Mouse (Mus musculus): Measurements from ENCODE around the gene Pde3a. TPM values are rescaled to one million over a fixed set of nuclear protein-coding genes. Genes with fewer than 3 reads are reported as not detected.

Pde3a gene
- polyA plus RNA-seq, 1 experiment from 2014 or later = 14.7 TPM

DNA sequence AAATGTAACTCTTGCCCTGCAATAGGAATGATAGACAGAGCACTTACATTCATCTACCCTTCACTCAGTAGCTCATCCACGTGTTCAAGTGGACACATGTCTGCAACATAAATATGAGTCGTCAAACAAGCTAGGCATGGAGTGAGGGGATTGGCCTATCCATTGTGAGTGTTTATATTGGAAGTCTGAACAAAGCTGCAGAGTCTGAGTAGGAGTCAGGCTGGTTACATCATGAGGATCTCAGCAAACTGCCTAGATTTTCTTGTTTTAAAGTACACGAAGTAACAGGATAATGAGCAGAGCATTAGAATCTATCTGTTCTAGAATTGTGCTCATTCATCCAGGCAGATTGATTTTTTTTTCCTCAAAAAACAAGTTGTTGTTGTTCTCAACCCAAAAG, 252.1 kb downstream of the Pde3a start:
- ATAC-seq = no peak
- WGBS = 57% methylated on average over 3 of the region's 3 CpGs

GRCm38 (mm10) chr6:141522541-141522940, 273.5 kb downstream of the Pde3a start:
- no peak overlapping the region for H3K4me3 ChIP-seq (ENCODE audit: low read length)
- H3K27ac ChIP-seq (ENCODE audit: low read length) = no peak overlapping the region
- H3K4me2 ChIP-seq (ENCODE audit: low read depth, low read length) = no peak overlapping the region
- H3K36me3 ChIP-seq (ENCODE audit: control insufficient read depth, insufficient read depth, low read length) = no peaks in the 10 kb centered on the region
- H3K4me1 ChIP-seq (ENCODE audit: control insufficient read depth, insufficient read depth, low read length) = no peaks in the 10 kb centered on the region
- ATAC-seq = no peak
- no peaks in the 10 kb centered on the region for H3K9me3 ChIP-seq (ENCODE audit: control insufficient read depth, low read length)
- H3K9ac ChIP-seq (ENCODE audit: low read depth, low read length) = no peak overlapping the region
- WGBS = 74% methylated on average over 2 of the region's 2 CpGs
- no peaks in the 10 kb centered on the region for H3K27me3 ChIP-seq (replicated peaks; ENCODE audit: control insufficient read depth, insufficient read depth, low read length)

More for the DNA sequence above, 252.1 kb downstream of the Pde3a start:
- no peaks in the 10 kb centered on the region for H3K4me1 ChIP-seq (ENCODE audit: control insufficient read depth, insufficient read depth, low read length)
- H3K36me3 ChIP-seq (ENCODE audit: control insufficient read depth, insufficient read depth, low read length) = peaks cover 6% of the 10 kb centered on the region
- H3K27ac ChIP-seq (ENCODE audit: low read length) = no peak overlapping the region
- H3K27me3 ChIP-seq (replicated peaks; ENCODE audit: control insufficient read depth, insufficient read depth, low read length) = no peaks in the 10 kb centered on the region
- no peak overlapping the region for H3K4me3 ChIP-seq (ENCODE audit: low read length)
- no peak overlapping the region for H3K9ac ChIP-seq (ENCODE audit: low read depth, low read length)
- no peaks in the 10 kb centered on the region for H3K9me3 ChIP-seq (ENCODE audit: control insufficient read depth, low read length)
- H3K4me2 ChIP-seq (ENCODE audit: low read depth, low read length) = no peak overlapping the region

DNA sequence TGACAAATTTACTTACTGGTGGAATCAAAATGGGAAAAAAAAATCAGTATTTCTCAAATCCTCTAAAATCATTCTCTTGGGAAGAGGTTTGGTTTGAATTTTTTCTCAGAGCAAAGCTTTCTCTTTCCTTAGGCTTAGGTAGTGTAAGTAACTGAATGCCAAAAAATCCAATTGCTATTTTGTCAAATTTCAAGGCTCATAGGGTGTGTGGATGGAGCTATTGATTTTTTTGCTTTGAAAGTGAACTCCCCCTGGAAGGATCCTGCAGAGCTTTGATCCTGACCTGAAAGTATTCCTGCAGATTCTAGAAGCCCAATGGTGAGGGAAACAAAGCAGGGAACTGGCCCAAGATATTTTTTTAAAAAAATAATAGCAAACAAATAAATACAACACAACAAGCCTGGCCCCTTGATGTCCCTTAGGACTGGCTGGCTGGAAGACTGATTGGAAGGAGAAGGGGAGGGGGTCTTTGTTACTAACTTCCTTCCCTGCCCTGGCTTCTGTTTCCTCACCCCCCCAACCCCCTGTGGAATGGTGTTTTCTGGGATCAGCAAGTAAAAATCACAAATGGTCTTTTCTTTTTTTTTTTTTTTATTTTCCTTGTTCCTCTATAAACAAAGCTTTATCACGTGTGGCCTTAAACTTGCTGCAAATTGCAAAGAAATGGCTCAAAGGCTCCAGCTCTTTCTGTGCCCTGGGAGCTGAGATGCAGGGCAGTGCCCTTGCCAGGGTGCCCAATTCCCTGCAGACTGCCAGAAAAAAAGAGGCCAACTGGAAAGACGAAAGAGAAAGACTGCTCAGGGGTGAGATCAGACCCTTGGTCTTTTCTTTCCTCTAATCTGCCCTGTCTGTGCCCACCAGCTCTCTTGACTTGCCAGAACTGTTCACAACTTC, 274.9 kb downstream of the Pde3a start, which contains the start of gene Slco1c1:
TSS of gene Slco1c1 (plus strand) at position 622 of the 894 bp plus-strand sequence.
- Histone ChIP-seq H3K9me3 (ENCODE audit: control insufficient read depth, low read length) (no peaks in the 10 kb centered on the region), H3K9ac (ENCODE audit: low read depth, low read length) (no peak within 1 kb of the TSS), H3K4me2 (ENCODE audit: low read depth, low read length) (no peak within 1 kb of the TSS), H3K27me3 (replicated peaks; ENCODE audit: control insufficient read depth, insufficient read depth, low read length) (no peaks in the 10 kb centered on the region), H3K36me3 (ENCODE audit: control insufficient read depth, insufficient read depth, low read length) (no peaks in the 10 kb centered on the region), H3K4me1 (ENCODE audit: control insufficient read depth, insufficient read depth, low read length) (no peaks in the 10 kb centered on the region), H3K27ac (ENCODE audit: low read length) (no peak within 1 kb of the TSS), H3K4me3 (ENCODE audit: low read length) (no peak within 1 kb of the TSS)
- no peak for ATAC-seq
- whole genome bisulfite sequencing = 50% methylated on average over 2 of the region's 2 CpGs

- no peaks in the 10 kb centered on the region for H3K27me3 ChIP-seq (replicated peaks; ENCODE audit: control insufficient read depth, insufficient read depth, low read length)
- no peak overlapping the region for H3K4me3 ChIP-seq (ENCODE audit: low read length)
- ATAC-seq = no peak
- H3K36me3 ChIP-seq (ENCODE audit: control insufficient read depth, insufficient read depth, low read length) = no peaks in the 10 kb centered on the region
- WGBS = 93% methylated on average over 1 of the region's 1 CpGs
- H3K4me2 ChIP-seq (ENCODE audit: low read depth, low read length) = no peak overlapping the region
- no peak overlapping the region for H3K9ac ChIP-seq (ENCODE audit: low read depth, low read length)
- no peaks in the 10 kb centered on the region for H3K4me1 ChIP-seq (ENCODE audit: control insufficient read depth, insufficient read depth, low read length)
- no peak overlapping the region for H3K27ac ChIP-seq (ENCODE audit: low read length)
- no peaks in the 10 kb centered on the region for H3K9me3 ChIP-seq (ENCODE audit: control insufficient read depth, low read length)
Measured at GRCm38 (mm10) chr6:141525787-141526186, 276.7 kb downstream of the Pde3a start.

DNA sequence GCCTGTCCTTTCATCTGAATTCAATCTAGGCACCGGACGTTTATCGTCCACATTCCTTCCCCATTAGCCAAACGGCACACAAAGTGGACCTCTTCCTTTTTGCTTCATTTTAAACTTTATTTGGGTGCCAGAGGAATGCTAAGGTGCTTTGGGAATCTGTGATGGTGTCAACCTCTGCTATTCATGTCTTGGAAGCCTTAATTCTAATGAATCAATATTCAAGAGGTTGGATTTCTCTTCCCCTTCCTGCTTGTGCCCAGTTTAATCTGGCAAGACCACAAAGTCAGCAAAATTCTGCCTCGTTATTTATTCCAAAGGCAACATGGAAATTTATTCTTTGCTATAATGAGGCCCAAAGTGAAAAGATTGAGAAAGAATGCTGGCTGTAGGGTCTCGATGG, 281.8 kb downstream of the Pde3a start:
- no peak overlapping the region for H3K9ac ChIP-seq (ENCODE audit: low read depth, low read length)
- no peaks in the 10 kb centered on the region for H3K9me3 ChIP-seq (ENCODE audit: control insufficient read depth, low read length)
- no peak overlapping the region for H3K27ac ChIP-seq (ENCODE audit: low read length)
- H3K36me3 ChIP-seq (ENCODE audit: control insufficient read depth, insufficient read depth, low read length) = no peaks in the 10 kb centered on the region
- WGBS = 82% methylated on average over 6 of the region's 6 CpGs
- no peak overlapping the region for H3K4me2 ChIP-seq (ENCODE audit: low read depth, low read length)
- no peaks in the 10 kb centered on the region for H3K4me1 ChIP-seq (ENCODE audit: control insufficient read depth, insufficient read depth, low read length)
- H3K4me3 ChIP-seq (ENCODE audit: low read length) = no peak overlapping the region
- no peaks in the 10 kb centered on the region for H3K27me3 ChIP-seq (replicated peaks; ENCODE audit: control insufficient read depth, insufficient read depth, low read length)
- no peak for ATAC-seq

DNA sequence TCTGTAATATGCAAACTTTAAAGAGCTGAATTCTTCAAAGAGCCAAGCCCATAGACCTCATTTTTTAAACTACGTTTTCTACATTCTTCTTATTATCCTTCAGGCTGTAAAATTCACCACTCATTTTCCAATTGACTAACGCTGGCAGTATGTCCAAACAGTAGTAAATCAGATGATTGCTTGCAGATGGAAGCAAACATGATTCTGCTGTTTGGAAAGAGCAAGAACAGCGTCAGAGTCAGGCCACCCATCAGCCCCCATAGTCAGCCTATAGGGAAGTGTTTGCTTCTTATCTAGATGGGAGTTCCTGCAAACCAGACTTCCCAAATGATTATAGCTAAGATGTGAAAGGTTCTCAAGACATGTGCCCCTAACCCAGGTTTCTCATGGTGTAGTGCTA, 288.2 kb downstream of the Pde3a start:
- H3K4me1 ChIP-seq (ENCODE audit: control insufficient read depth, insufficient read depth, low read length) = no peaks in the 10 kb centered on the region
- H3K4me2 ChIP-seq (ENCODE audit: low read depth, low read length) = no peak overlapping the region
- H3K9ac ChIP-seq (ENCODE audit: low read depth, low read length) = no peak overlapping the region
- H3K27me3 ChIP-seq (replicated peaks; ENCODE audit: control insufficient read depth, insufficient read depth, low read length) = no peaks in the 10 kb centered on the region
- ATAC-seq = peak; percentile 42; the same call in 1 of the 2 replicates
- 15% methylated on average over 3 of the region's 3 CpGs for WGBS
- no peak overlapping the region for H3K4me3 ChIP-seq (ENCODE audit: low read length)
- H3K27ac ChIP-seq (ENCODE audit: low read length) = no peak overlapping the region
- no peaks in the 10 kb centered on the region for H3K9me3 ChIP-seq (ENCODE audit: control insufficient read depth, low read length)
- H3K36me3 ChIP-seq (ENCODE audit: control insufficient read depth, insufficient read depth, low read length) = no peaks in the 10 kb centered on the region

DNA sequence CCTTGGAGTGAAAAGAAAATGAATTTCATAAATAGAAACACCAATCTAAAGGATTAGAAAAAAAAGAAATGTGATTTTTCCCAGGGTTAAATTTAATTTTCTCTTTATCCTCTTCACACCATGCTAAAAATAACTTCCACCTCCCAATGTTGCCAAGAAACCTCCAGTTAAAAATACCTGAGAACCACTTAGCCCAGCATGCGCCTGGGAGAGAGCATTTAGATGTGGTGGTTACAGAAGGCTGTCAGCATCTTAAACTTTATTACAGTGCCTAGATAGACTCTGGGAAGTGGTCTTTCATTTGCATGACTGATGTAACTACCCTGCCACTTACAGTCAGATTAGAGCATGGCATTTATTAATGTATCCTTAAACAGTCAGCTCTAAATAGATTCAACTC, 292.1 kb downstream of the Pde3a start:
- Histone ChIP-seq H3K9me3 (ENCODE audit: control insufficient read depth, low read length) (no peaks in the 10 kb centered on the region), H3K4me2 (ENCODE audit: low read depth, low read length) (no peak overlapping the region), H3K27me3 (replicated peaks; ENCODE audit: control insufficient read depth, insufficient read depth, low read length) (no peaks in the 10 kb centered on the region), H3K4me3 (ENCODE audit: low read length) (no peak overlapping the region), H3K27ac (ENCODE audit: low read length) (no peak overlapping the region), H3K9ac (ENCODE audit: low read depth, low read length) (no peak overlapping the region), H3K4me1 (ENCODE audit: control insufficient read depth, insufficient read depth, low read length) (no peaks in the 10 kb centered on the region), H3K36me3 (ENCODE audit: control insufficient read depth, insufficient read depth, low read length) (no peaks in the 10 kb centered on the region)
- WGBS = 66% methylated on average over 1 of the region's 1 CpGs
- no peak for ATAC-seq

DNA sequence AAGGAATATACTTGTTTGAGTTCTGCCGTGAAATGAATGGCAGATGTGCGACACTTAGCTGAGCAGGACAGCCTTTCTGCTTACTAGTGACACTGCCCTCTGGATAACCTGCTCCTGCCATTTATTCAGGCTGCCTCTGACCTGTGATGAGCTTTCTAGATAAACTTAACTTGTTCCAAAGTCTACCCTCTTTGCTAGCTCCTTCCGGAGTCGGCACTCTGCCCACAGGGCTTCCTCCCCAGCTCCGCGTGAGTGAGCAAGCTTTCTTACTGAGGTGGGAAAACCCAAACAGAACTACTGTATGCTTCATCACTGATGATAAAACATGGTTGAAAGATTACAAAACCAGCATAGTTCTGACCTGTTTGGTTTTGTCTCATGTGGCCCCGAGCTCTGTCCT, 294.3 kb downstream of the Pde3a start:
- H3K4me1 ChIP-seq (ENCODE audit: control insufficient read depth, insufficient read depth, low read length) = no peaks in the 10 kb centered on the region
- no peak overlapping the region for H3K27ac ChIP-seq (ENCODE audit: low read length)
- no peaks in the 10 kb centered on the region for H3K27me3 ChIP-seq (replicated peaks; ENCODE audit: control insufficient read depth, insufficient read depth, low read length)
- no peak overlapping the region for H3K4me2 ChIP-seq (ENCODE audit: low read depth, low read length)
- 78% methylated on average over 7 of the region's 7 CpGs for WGBS
- H3K36me3 ChIP-seq (ENCODE audit: control insufficient read depth, insufficient read depth, low read length) = no peaks in the 10 kb centered on the region
- no peak overlapping the region for H3K9ac ChIP-seq (ENCODE audit: low read depth, low read length)
- H3K4me3 ChIP-seq (ENCODE audit: low read length) = no peak overlapping the region
- ATAC-seq = no peak
- no peaks in the 10 kb centered on the region for H3K9me3 ChIP-seq (ENCODE audit: control insufficient read depth, low read length)
